8 mouse cellular contexts compared by ENCODE assay signal in the genomic region with DNA sequence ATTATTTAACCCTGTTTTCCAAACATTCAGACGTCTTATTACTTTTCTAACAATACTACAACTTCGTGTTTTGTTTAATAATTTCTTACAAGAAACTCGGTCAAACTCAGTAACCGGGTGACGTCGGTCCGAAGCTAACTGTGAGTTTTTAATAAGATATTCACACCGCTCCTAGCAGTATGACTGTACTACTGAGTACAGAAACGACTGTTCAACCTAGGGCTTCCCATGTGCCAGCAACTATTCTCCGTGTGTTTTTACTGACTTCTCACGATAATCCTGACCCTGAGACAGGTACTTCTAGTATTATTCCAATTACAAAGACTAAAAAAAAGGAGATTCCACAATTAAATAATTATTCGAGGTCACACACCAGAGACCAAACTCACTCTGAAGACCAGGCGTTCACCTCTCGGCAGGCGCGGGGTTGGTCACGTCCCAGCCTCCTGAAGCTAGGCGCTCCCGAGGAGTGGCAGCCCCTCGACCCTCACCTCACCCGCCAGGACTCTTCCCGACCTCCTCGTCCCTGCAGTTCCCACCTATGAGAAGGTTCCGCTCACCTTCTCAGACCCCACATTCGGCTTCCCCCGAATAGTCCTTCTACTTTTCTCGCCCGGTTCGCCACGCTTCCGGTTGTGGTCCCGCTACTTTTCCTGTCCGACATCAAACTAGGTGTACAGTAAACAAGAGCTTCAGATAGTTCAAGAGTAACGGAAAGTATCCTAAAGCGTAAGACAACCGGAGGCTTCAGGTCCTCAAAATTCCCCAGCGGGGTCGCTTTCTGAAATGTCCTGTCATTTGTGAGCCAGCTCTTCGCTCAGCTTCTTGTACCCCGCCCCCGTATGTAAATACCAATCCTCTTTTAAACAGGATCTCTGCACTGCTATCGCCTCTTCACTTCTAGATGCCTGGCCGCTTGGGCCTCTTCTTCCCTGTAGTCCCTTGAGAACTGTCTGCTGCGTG. TPM values are rescaled to one million over a fixed set of nuclear protein-coding genes. Genes with fewer than 3 reads are reported as not detected.
A peak's percentile ranks its signal among the peaks of the same experiment; 100 is the strongest.
DNase-seq lines count a peak whose midpoint lies in the region; ATAC-seq lines count a peak whose summit lies in the region.

A gene (minus strand): TSS at position 608 of the 963 bp plus-strand sequence.

- no peaks in the 10 kb centered on the region for H3K36me3 ChIP-seq in hindbrain, embryonic 11.5 days (ENCODE audit: control insufficient read depth, insufficient read depth, low read length)

- H3K9ac ChIP-seq in hindbrain, embryonic 11.5 days (ENCODE audit: low read depth, low read length): peak within 1 kb of the TSS; percentile 78

- H3K9me3 ChIP-seq in hindbrain, embryonic 11.5 days (ENCODE audit: control insufficient read depth, low read length): no peaks in the 10 kb centered on the region

- WGBS in hindbrain, embryonic 11.5 days: 1% methylated on average over 44 of the region's 44 CpGs

- ATAC-seq in frontal cortex, adult (ENCODE audit: low TSS enrichment): peak; percentile 99
- ATAC-seq in hindbrain, embryonic 11.5 days (ENCODE audit: low FRiP score): peak; percentile 75; the same call in 1 of the 2 replicates

- peak within 1 kb of the TSS; percentile 71 for H3K4me3 ChIP-seq in hindbrain, embryonic 11.5 days (ENCODE audit: low read depth, low read length)

- H3K27me3 ChIP-seq in hindbrain, embryonic 11.5 days (ENCODE audit: control insufficient read depth, insufficient read depth, low read length): no peaks in the 10 kb centered on the region

- DNase-seq in MN1 (ENCODE audit: low spot score): peak; percentile 82
- DNase-seq in cerebellum, adult 9-10 months: peak; percentile 89
- DNase-seq in hindbrain, embryonic 11.5 days (ENCODE audit: low spot score): peak; percentile 81
- DNase-seq in layer of hippocampus, postnatal 10 days (ENCODE audit: low spot score in 2 of 2): peak; percentile 85
- peak; percentile 89 for DNase-seq in lung, postnatal 10 days
- DNase-seq in ovary, postnatal 36 days (ENCODE audit: low spot score): peak; percentile 79
- peak; percentile 86 for DNase-seq in thymus, postnatal 25 days

- no peak within 1 kb of the TSS for H3K27ac ChIP-seq in hindbrain, embryonic 11.5 days (ENCODE audit: low read depth, low read length)

- no peaks in the 10 kb centered on the region for H3K4me1 ChIP-seq in hindbrain, embryonic 11.5 days (replicated peaks; ENCODE audit: control insufficient read depth, insufficient read depth, low read length)

- H3K4me2 ChIP-seq in hindbrain, embryonic 11.5 days (replicated peaks; ENCODE audit: low read depth, low read length): peak within 1 kb of the TSS; percentile 67

RNA-seq across cellular contexts. Expression of the gene that starts here (rescaled TPM):
- 42.1 TPM in 2 replicates for polyA plus RNA-seq in hindbrain, embryonic 11.5 days (2014; fragmentation: Nextera tagmentation; extraction: Ambion mirVana)
- total RNA-seq in layer of hippocampus, postnatal 10 days (2021): 10 to 100 TPM; 27.0 to 27.8 TPM
